Mouse (Mus musculus) neural tube, embryonic 12.5 days (tissue): ENCODE measurements around the gene Gm11127. TPM values are rescaled to one million over a fixed set of nuclear protein-coding genes. Genes with fewer than 3 reads are reported as not detected.
"Not testable (repeated sequence)": the region's sequence is repeated elsewhere in the genome, so short reads cannot be mapped to it uniquely, and the experiment has no call there.

Source experiments
- ATAC-seq: fragments of 200-750 bp; cut with Nextera tagmentation; 2 replicates; pipeline ENCODE4 v1.8.0; 2017; ENCODE audit warnings: low read depth, mild to moderate bottlenecking, moderate TSS enrichment, moderate library complexity; ENCODE audit not compliant: low FRiP score
- H3K27ac ChIP-seq: fragments of 300-500 bp; sonication (generic); 2 replicates; pipeline ENCODE4 v1.5.1; 2016
- H3K27me3 ChIP-seq: fragments of 300-500 bp; sonication (generic); replicated peaks from 2 replicates; pipeline ENCODE4 v1.6.1; 2016; ENCODE audit warnings: mild to moderate bottlenecking
- H3K36me3 ChIP-seq: fragments of 300-500 bp; sonication (generic); 2 replicates; pipeline ENCODE4 v1.6.1; 2016; ENCODE audit warnings: mild to moderate bottlenecking
- H3K4me1 ChIP-seq: fragments of 300-500 bp; sonication (generic); 2 replicates; pipeline ENCODE4 v1.6.1; 2016
- H3K4me2 ChIP-seq: fragments of 300-500 bp; sonication (generic); replicated peaks from 2 replicates; pipeline ENCODE4 v1.6.1; 2016; ENCODE audit warnings: mild to moderate bottlenecking
- H3K4me3 ChIP-seq: fragments of 300-500 bp; sonication (generic); 2 replicates; pipeline ENCODE4 v1.5.1; 2016
- H3K9ac ChIP-seq: fragments of 300-500 bp; sonication (generic); 2 replicates; pipeline ENCODE4 v1.6.1; 2016; ENCODE audit warnings: mild to moderate bottlenecking
- H3K9me3 ChIP-seq: fragments of 300-500 bp; sonication (generic); 2 replicates; pipeline ENCODE4 v1.6.1; 2016; ENCODE audit warnings: mild to moderate bottlenecking
- WGBS: fragments of 180-500 bp; shearing (Covaris S2); methylation state at CpG from one replicate; pipeline ENCODE4 v1.1.7; 2016; 5-methylcytosine and 5-hydroxymethylcytosine counted together
- polyA plus RNA-seq: library from polyadenylated mRNA; unstranded; fragments of >200 nt; fragmentation: Nextera tagmentation; extraction: Ambion mirVana; gene quantifications from 2 replicates; pipeline ENCODE4 v1.2.1, GENCODE M21; 2016

Gene Gm11127
- not detected in 2 replicates for polyA plus RNA-seq

DNA sequence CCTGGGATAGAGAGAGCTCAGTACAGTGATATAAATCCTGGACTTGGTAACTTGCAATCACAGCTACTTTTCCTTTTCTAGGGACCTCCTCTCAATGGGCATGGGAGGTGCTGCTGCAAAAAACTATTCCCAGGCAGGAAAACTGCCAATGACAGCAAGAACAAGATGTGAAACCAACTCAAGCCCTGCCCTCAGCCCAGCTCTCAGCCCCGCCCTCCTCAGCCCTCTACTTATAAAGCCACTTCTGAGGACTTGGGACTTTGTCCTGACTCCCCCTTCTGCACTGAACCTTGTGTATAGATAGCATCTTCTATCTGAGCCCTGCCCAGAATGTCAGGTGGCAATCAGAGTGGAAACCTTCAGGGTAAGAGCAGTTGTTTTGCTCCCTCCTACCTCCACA lies at the start of gene Gm11127:
Gene Gm11127, minus strand, starts transcription at position 10 of the 400 bp plus-strand sequence.
- H3K27ac ChIP-seq, ATAC-seq, H3K9me3 ChIP-seq, H3K27me3 ChIP-seq, H3K4me2 ChIP-seq, H3K4me3 ChIP-seq, H3K4me1 ChIP-seq, H3K36me3 ChIP-seq, H3K9ac ChIP-seq: not testable (repeated sequence)
- WGBS = 75% methylated on average over 1 of the region's 1 CpGs

DNA sequence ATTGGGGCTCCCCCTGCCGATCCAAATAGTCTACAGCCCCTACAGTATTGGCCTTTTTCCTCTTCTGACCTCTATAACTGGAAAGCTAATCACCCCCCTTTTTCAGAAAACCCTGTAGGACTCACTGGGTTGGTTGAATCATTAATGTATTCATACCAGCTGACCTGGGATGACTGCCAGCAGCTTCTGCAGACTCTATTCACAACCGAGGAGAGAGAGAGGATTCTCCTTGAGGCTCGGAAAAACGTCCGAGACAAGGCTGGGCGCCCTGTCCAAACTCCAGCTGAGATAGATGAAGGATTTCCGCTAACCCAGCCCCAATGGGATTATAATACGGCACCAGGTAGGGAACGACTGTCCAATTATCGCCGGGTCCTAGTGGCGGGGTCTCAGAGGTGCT lies 43.9 kb upstream of the Gm11127 start:
- not testable (repeated sequence) for H3K9me3 ChIP-seq, H3K4me3 ChIP-seq, H3K27me3 ChIP-seq, ATAC-seq, H3K4me1 ChIP-seq, H3K36me3 ChIP-seq, H3K27ac ChIP-seq, H3K4me2 ChIP-seq, H3K9ac ChIP-seq
- WGBS = 89% methylated on average over 12 of the region's 12 CpGs

DNA sequence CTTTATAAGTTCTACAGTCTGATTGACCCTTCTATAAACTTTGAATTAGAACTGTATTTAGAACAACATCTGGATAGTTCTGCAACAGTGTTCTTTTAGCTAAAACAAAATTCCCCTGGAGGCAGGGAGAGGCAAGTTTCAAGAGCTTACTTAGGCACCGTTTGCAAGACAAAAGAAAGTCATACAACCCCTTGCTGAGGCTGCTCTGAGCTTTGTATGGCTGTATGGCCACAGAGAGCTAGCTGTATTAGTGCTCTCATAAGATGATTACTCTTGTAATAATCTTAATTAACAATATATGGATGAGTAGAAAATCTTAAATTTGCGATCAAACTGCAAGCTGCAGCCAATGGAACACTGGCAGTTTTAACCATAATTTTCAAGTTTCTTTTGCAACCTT lies 41.4 kb upstream of the Gm11127 start:
- not testable (repeated sequence) for H3K4me1 ChIP-seq, H3K9me3 ChIP-seq, ATAC-seq, H3K27me3 ChIP-seq, H3K36me3 ChIP-seq, H3K27ac ChIP-seq, H3K4me2 ChIP-seq, H3K4me3 ChIP-seq, H3K9ac ChIP-seq
- WGBS = 50% methylated on average over 2 of the region's 2 CpGs

DNA sequence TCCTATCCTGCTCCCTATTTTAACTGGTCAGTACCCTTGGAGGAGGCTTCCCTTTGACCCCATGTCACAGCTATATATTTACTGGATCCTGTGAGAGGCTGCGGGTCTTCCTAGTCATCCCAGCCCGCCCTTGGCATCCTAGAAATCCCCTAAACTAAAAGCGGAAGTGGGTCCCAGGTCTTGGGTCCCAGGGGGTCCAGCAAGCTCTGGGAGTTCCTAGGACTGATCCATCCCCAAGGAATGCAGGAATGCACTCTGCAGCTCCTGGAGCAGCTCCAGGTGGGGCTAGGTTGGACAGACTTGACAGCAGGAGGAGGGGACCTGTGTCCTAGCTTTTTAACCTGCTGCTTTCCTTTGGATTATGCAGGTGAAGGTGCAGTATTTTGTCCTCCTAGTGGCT lies 35.8 kb upstream of the Gm11127 start:
- Histone ChIP-seq H3K4me2 (no peak overlapping the region), H3K9me3 (no peaks in the 10 kb centered on the region), H3K9ac (no peak overlapping the region), H3K4me1 (no peaks in the 10 kb centered on the region), H3K36me3 (no peaks in the 10 kb centered on the region), H3K27ac (no peak overlapping the region), H3K27me3 (no peaks in the 10 kb centered on the region), H3K4me3 (no peak overlapping the region)
- WGBS = 21% methylated on average over 3 of the region's 3 CpGs
- no peak for ATAC-seq

DNA sequence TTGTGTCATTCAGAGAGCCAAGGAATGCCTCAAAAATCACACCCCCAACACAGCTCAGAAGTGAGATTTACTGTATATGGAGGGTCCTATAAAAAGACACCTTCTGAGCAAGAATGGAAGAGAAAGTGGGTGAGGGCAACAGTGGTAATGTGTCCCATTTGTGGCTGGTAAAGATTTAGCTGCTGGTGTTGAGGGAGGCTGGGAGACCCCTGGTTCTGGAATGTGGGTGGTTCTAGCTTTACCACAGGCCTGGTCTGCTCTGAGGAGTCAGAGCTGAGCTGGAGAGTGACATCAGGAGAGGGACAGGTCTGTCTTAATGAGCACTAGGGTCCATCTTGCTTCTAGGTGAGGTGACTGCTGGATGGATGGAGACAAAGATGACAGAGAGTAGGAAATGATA lies 34.3 kb upstream of the Gm11127 start:
- H3K9ac ChIP-seq, H3K4me3 ChIP-seq, H3K27me3 ChIP-seq, H3K27ac ChIP-seq, H3K4me1 ChIP-seq, H3K9me3 ChIP-seq, H3K36me3 ChIP-seq, H3K4me2 ChIP-seq, ATAC-seq: not testable (repeated sequence)

DNA sequence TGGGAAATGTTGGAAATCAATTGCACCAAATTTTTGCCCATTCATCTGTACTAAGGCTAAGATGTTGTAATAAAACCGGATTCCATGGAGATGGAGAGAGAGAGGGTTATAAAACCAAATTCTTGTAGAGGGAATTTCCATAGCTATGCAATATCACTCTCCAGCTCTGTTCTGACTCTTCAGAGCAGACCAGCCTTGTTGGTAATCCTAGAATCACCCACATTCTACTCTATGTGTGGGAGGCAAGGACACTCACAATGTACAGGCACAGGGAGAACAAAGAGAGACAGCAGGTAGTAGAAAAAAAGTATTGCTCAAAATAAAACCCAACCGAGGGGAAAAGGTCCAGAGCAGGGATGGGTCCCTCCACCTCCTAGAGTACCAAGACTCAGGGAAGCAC lies 33.8 kb upstream of the Gm11127 start:
- not testable (repeated sequence) for H3K4me2 ChIP-seq, H3K4me3 ChIP-seq, H3K9me3 ChIP-seq, H3K36me3 ChIP-seq, ATAC-seq, H3K27me3 ChIP-seq, H3K4me1 ChIP-seq, H3K27ac ChIP-seq, H3K9ac ChIP-seq
- no CpG with 5 or more reads among the region's 2 CpGs for WGBS

DNA sequence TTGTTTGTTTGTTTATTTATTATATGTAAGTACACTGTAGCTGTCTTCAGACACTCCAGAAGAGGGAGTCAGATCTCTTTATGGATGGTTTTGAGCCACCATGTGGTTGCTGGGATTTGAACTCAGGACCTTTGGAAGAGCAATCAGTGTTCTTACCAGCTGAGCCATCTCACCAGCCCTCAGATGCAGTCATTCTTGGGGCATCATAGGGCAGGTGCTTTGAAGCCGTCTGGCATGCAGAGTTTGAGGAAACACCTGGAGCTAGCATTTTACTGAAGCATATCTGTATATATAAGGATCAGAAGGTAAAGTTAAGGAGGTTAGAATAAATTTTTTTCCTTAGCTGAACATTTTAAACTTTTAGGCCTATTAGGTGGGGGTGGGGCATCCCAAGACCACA lies 27.8 kb upstream of the Gm11127 start:
- not testable (repeated sequence) for H3K36me3 ChIP-seq, H3K9me3 ChIP-seq, H3K27ac ChIP-seq, H3K9ac ChIP-seq, ATAC-seq, H3K4me2 ChIP-seq, H3K4me3 ChIP-seq
- WGBS = 74% methylated on average over 1 of the region's 1 CpGs
- H3K27me3 ChIP-seq = peaks cover 12% of the 10 kb centered on the region
- H3K4me1 ChIP-seq = peaks cover 11% of the 10 kb centered on the region

DNA sequence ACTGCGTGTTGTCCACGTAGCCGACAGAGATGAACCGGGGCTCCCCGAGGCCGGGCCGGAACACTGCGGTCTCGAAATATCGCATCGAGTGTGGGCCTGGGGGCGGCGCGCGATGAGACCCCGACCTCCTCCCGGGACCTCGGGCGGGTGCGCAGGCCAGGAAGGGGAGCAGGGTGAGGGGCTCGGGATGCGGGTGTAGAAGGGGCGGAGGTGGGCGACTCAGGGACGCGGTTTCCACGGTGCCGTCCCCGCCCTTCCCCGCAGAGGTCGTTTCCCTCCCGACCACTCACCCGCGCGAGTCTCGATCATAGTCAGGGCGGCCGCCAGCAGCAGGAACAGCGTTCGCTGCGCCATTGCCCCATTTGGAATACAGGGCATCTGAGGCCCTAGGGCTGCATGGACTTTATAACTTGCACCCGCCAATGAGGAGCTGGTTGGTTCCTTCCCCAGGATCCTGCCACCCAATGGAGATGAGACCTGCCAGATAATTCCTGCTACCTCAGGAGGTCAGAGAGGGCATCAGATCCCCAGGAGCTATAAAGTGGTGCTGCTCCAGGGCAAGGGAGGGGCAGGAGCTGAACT lies 25.8 kb upstream of the Gm11127 start:
- H3K4me1 ChIP-seq = peaks cover 11% of the 10 kb centered on the region
- peak overlapping the region; percentile 64 for H3K9ac ChIP-seq
- H3K9me3 ChIP-seq = no peaks in the 10 kb centered on the region
- ATAC-seq = peak; percentile 65
- no peaks in the 10 kb centered on the region for H3K36me3 ChIP-seq
- peak overlapping the region; percentile 98 for H3K4me2 ChIP-seq
- peaks cover 12% of the 10 kb centered on the region for H3K27me3 ChIP-seq
- peak overlapping the region; percentile 48 for H3K4me3 ChIP-seq
- no peak overlapping the region for H3K27ac ChIP-seq
- 1% methylated on average over 42 of the region's 42 CpGs for WGBS

DNA sequence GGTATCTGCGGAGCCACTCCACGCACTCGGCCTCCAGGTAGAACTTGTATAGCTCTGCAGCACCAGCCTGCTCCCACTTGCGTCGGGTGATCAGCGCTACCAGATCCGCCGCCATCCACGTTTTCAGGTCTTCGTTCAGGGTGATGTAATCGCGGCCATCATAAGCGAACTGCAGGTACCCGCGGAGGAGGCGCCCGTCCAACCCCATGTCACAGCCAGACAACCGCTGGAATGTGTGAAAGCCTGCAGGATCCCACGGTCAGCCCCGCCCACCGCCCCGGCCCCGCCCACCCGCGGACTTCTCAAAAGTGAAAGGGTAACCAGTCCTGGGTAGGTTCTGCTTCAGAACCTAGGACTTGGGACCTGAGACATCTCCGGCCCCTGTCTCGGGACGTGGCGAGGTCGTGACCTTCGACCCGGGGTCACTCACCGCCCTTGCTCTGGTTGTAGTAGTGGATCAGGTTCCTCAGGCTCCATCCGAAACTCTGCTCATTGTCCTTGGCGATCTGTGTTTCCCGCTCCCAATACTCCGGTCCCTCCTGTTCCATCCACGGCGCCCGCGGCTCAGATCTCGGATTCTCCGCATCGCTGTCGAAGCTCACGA lies 25.2 kb upstream of the Gm11127 start:
- Histone ChIP-seq H3K27me3 (peaks cover 12% of the 10 kb centered on the region), H3K27ac (no peak overlapping the region), H3K9me3 (no peaks in the 10 kb centered on the region), H3K4me2 (peak overlapping the region; percentile 98), H3K4me1 (peaks cover 11% of the 10 kb centered on the region), H3K36me3 (no peaks in the 10 kb centered on the region), H3K4me3 (peak overlapping the region; percentile 48), H3K9ac (peak overlapping the region; percentile 64)
- peak; percentile 85 for ATAC-seq
- under 1% methylated on average over 46 of the region's 46 CpGs for WGBS

DNA sequence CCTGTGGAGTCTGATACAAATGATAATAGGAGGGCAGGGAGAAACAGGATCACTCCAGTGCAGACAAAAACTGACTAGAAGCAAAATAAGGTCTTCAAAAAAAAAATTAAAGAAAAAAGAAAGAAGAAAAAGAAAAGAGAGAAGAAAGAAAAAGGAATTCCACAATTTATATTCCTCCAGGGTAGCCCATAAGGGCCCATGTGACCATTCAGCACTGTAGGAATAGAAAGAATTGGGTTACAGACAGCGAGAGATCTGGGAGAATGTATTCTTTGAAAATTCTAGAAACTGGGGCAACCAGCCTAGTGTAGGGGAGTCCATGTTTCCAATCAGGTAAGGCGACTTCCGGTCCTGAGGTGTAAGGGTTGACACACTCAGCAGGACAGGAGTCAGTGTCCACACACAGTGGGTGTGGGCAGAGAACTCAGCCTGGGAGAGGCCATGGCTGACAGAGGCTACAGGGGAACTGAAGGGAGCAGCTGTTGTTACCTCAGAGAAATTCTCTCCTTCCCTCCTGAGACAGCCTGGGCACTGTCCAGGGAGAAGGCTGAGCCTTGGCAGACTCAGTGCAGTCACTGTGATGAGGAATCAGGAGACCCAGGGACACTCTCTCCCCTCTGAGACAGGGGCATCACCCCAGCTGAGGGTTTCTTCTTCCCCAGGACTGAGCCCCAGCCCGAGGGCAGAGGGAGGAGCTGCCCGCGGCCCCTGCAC lies 24.5 kb upstream of the Gm11127 start:
- 36% methylated on average over 6 of the region's 6 CpGs for WGBS
- not testable (repeated sequence) for H3K36me3 ChIP-seq, H3K9ac ChIP-seq, H3K9me3 ChIP-seq, ATAC-seq, H3K27ac ChIP-seq
- peak overlapping the region; percentile 98 for H3K4me2 ChIP-seq
- peak overlapping the region; percentile 48; the same call in 1 of the 2 replicates for H3K4me3 ChIP-seq
- H3K4me1 ChIP-seq = peaks cover 11% of the 10 kb centered on the region
- peaks cover 12% of the 10 kb centered on the region for H3K27me3 ChIP-seq

DNA sequence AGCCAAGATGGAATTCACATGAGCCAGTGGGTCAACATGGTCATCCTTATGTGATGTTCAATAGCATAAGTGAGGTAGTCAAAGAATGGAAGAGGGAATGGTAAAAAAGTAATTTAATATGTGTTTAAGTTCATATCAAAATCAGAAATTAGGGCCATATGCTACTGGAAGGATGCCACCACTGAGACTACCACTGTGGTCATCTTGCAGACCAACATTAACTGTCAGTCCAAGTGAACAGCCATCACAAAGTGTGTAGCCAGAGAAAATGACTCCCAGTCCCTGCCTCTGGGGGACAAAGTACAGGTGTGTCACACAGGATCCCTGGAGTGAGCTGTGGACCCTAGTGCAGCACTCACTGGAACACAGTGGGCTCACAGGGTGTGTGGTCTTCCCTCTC lies 23.7 kb upstream of the Gm11127 start:
- H3K9me3 ChIP-seq, H3K27ac ChIP-seq, H3K36me3 ChIP-seq, H3K4me3 ChIP-seq, H3K9ac ChIP-seq, ATAC-seq, H3K4me2 ChIP-seq: not testable (repeated sequence)
- H3K27me3 ChIP-seq = peaks cover 12% of the 10 kb centered on the region
- peaks cover 11% of the 10 kb centered on the region for H3K4me1 ChIP-seq

DNA sequence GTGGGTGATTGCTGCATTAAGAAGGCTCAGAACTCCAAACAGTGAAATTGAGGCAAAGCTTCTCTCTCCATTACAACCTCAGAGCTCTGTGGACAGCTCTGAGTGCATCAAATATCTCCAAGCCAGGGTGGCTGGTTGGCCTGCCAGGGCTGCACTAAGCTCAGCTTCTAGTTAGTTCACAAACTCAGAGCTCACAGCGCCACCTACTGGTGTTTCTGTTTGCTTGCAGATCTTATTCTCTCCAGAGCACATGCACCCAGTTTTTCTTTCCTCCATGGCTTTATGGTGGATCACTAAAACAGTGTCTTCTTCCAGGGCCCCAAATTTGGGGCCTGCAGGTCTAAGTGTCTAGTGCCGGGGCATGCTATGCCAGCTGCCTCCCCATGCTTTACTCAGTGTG lies 2.7 kb upstream of the Gm11127 start:
- ATAC-seq = no peak
- no peaks in the 10 kb centered on the region for H3K27me3 ChIP-seq
- no peak overlapping the region for H3K27ac ChIP-seq
- no peak overlapping the region for H3K9ac ChIP-seq
- H3K36me3 ChIP-seq = no peaks in the 10 kb centered on the region
- H3K4me3 ChIP-seq = no peak overlapping the region
- 20% methylated on average over 2 of the region's 2 CpGs for WGBS
- no peak overlapping the region for H3K4me2 ChIP-seq
- H3K9me3 ChIP-seq = no peaks in the 10 kb centered on the region
- no peaks in the 10 kb centered on the region for H3K4me1 ChIP-seq

DNA sequence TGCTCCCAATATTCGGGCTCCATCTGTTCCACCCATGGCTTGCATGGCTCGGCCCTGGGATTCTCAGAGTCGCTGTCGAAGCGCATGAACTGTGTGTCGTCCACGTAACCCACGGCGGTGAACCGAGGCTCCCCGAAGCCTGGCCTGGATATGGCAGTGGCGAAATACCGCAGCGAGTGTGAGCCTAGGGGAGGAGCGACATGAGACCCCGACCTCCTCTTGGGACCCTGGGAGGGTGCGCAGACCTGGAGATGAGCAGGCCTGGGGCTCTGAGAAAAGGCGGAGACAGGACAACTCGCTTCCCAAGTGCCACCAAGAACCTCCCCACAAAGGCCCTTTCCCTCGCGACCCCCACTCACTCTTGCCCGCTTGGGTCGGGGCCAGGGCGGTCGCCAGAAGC lies 244 bp downstream of the Gm11127 start:
- WGBS = 88% methylated on average over 25 of the region's 25 CpGs
- not testable (repeated sequence) for ATAC-seq

More for the DNA sequence above, 244 bp downstream of the Gm11127 start:
- H3K36me3 ChIP-seq, H3K4me2 ChIP-seq, H3K9me3 ChIP-seq, H3K27me3 ChIP-seq, H3K9ac ChIP-seq, H3K27ac ChIP-seq, H3K4me1 ChIP-seq, H3K4me3 ChIP-seq: not testable (repeated sequence)
